Mouse (Mus musculus): ENCODE data around the gene Sult3a2.

GRCm38 (mm10) chr10:33732409-33733185 lies 53.9 kb downstream of the Sult3a2 start:
- no peak for TF ChIP-seq CTCF (IDR thresholded peaks at IDR 0.05; ENCODE audit: insufficient read depth, low read depth, low read length)
- no peak for TF ChIP-seq POLR2A (IDR thresholded peaks at IDR 0.05; ENCODE audit: insufficient read depth, low read depth, low read length)
